Mouse (Mus musculus): ENCODE results near the gene Anxa9.

GRCm38 (mm10) chr3:95282865-95283588 lies 23.9 kb downstream of the Anxa9 start:
- TF ChIP-seq CTCF (IDR thresholded peaks at IDR 0.05; ENCODE audit: borderline replicate concordance, control insufficient read depth, extremely low read depth, insufficient read depth, low read length, poor library complexity) = peak; percentile 20; the same call in 1 of the 2 replicates
- TF ChIP-seq POLR2A (IDR thresholded peaks at IDR 0.05; ENCODE audit: control insufficient read depth, extremely low read depth, insufficient read depth, low read length, poor library complexity) = peak; percentile 42; the same call in 1 of the 2 replicates
